Mouse (Mus musculus) forebrain, embryonic 14.5 days (tissue): Measurements from ENCODE around the gene Stard3. TPM values are rescaled to one million over a fixed set of nuclear protein-coding genes. Genes with fewer than 3 reads are reported as not detected.
A peak's percentile ranks its signal among the peaks of the same experiment; 100 is the strongest.

Experiments
- ATAC-seq: fragments of 200-750 bp; cut with Nextera tagmentation; 2 replicates; pipeline ENCODE4 v1.8.0; 2017; ENCODE audit warnings: mild to moderate bottlenecking, moderate library complexity
- DNase-seq: peaks from one replicate; pipeline ENCODE4 v3.0.0-alpha.2; 2015; ENCODE audit warnings: low spot score
- H3K27ac ChIP-seq: fragments of 300-500 bp; sonication (generic); 2 replicates; pipeline ENCODE4 v1.5.1; 2014; ENCODE audit warnings: low read depth, mild to moderate bottlenecking, control low read depth, low read length, moderate library complexity
- H3K27me3 ChIP-seq: fragments of 300-500 bp; sonication (generic); replicated peaks from 2 replicates; pipeline ENCODE4 v1.6.1; 2014; ENCODE audit warnings: low read length, control low read depth, mixed read lengths; ENCODE audit not compliant: control insufficient read depth, insufficient read depth
- H3K36me3 ChIP-seq: fragments of 300-500 bp; sonication (generic); 2 replicates; pipeline ENCODE4 v1.6.1; 2014; ENCODE audit warnings: low read length, control low read depth; ENCODE audit not compliant: control insufficient read depth, insufficient read depth
- H3K4me1 ChIP-seq: fragments of 300-500 bp; sonication (generic); 2 replicates; pipeline ENCODE4 v1.6.1; 2014; ENCODE audit warnings: antibody characterized with exemption, low read length, control low read depth; ENCODE audit not compliant: control insufficient read depth, insufficient read depth
- H3K4me2 ChIP-seq: fragments of 300-500 bp; sonication (generic); 2 replicates; pipeline ENCODE4 v1.6.1; 2014; ENCODE audit warnings: mild to moderate bottlenecking, control low read depth, low read length
- H3K4me3 ChIP-seq: fragments of 300-500 bp; sonication (generic); 2 replicates; pipeline ENCODE4 v1.5.1; 2014; ENCODE audit warnings: low read depth, low read length, control low read depth
- H3K9ac ChIP-seq: fragments of 300-500 bp; sonication (generic); 2 replicates; pipeline ENCODE4 v1.6.1; 2014; ENCODE audit warnings: mild to moderate bottlenecking, low read length, control low read depth, moderate library complexity
- H3K9me3 ChIP-seq: fragments of 300-500 bp; sonication (generic); replicated peaks from 2 replicates; pipeline ENCODE4 v1.6.1; 2016; ENCODE audit warnings: low read length, control low read depth, mixed read lengths; ENCODE audit not compliant: control insufficient read depth
- WGBS: fragments of 180-500 bp; shearing (Covaris S2); extraction: QIAGEN DNeasy Blood & Tissue Kit; methylation state at CpG from one replicate; pipeline ENCODE4 v1.1.7; 2014; 5-methylcytosine and 5-hydroxymethylcytosine counted together
- polyA plus RNA-seq: library from polyadenylated mRNA; unstranded; fragments of >200 nt; fragmentation: Nextera tagmentation; extraction: Ambion mirVana; gene quantifications from 2 replicates; pipeline ENCODE4 v1.2.1, GENCODE M21; 2014

The Stard3 gene
- polyA plus RNA-seq, 1 experiment from 2014 or later, result 43.8 TPM

- no peak for DNase-seq
- Histone ChIP-seq H3K4me2 (no peak overlapping the region), H3K4me1 (no peaks in the 10 kb centered on the region), H3K27ac (no peak overlapping the region), H3K36me3 (peaks cover 18% of the 10 kb centered on the region), H3K4me3 (no peak overlapping the region), H3K9ac (no peak overlapping the region), H3K27me3 (0 out of 2 replicates have a peak, but pooled peaks cover 7% of the 10 kb centered on the region), H3K9me3 (no peaks in the 10 kb centered on the region)
- 71% methylated on average over 20 of the region's 20 CpGs for WGBS
- ATAC-seq, result no peak
These were observed 26.0 kb downstream of the Stard3 start for GRCm38 (mm10) chr11:98384216-98384615.

GRCm38 (mm10) chr11:98384721-98385637, 26.8 kb downstream of the Stard3 start:
- no peak for DNase-seq
- ATAC-seq, result no peak
- H3K36me3 ChIP-seq, result peaks cover 10% of the 10 kb centered on the region; the same call in 1 of the 2 replicates
- WGBS, result 63% methylated on average over 8 of the region's 8 CpGs
- no peaks in the 10 kb centered on the region for H3K9me3 ChIP-seq
- 0 out of 2 replicates have a peak, but pooled peaks cover 7% of the 10 kb centered on the region for H3K27me3 ChIP-seq
- H3K4me3 ChIP-seq, result no peak overlapping the region
- no peak overlapping the region for H3K27ac ChIP-seq
- no peaks in the 10 kb centered on the region for H3K4me1 ChIP-seq
- H3K9ac ChIP-seq, result no peak overlapping the region
- no peak overlapping the region for H3K4me2 ChIP-seq

GRCm38 (mm10) chr11:98385638-98386585, 27.7 kb downstream of the Stard3 start, which contains the start of gene Pnmt:
TSS of gene Pnmt (plus strand) at chr11:98386450.
- no peak within 1 kb of the TSS for H3K4me3 ChIP-seq
- no peak for DNase-seq
- 0 out of 2 replicates have a peak, but pooled peaks cover 7% of the 10 kb centered on the region for H3K27me3 ChIP-seq
- ATAC-seq, result no peak
- H3K9me3 ChIP-seq, result no peaks in the 10 kb centered on the region
- H3K27ac ChIP-seq, result no peak within 1 kb of the TSS
- no peak within 1 kb of the TSS for H3K9ac ChIP-seq
- WGBS, result 60% methylated on average over 23 of the region's 25 CpGs
- H3K4me1 ChIP-seq, result no peaks in the 10 kb centered on the region
- peaks cover 1% of the 10 kb centered on the region; the same call in 1 of the 2 replicates for H3K36me3 ChIP-seq
- H3K4me2 ChIP-seq, result no peak within 1 kb of the TSS

GRCm38 (mm10) chr11:98386596-98386995, 28.4 kb downstream of the Stard3 start:
- Histone ChIP-seq H3K4me2 (no peak overlapping the region), H3K9me3 (no peaks in the 10 kb centered on the region), H3K27me3 (0 out of 2 replicates have a peak, but pooled peaks cover 7% of the 10 kb centered on the region), H3K4me1 (no peaks in the 10 kb centered on the region), H3K4me3 (no peak overlapping the region), H3K27ac (no peak overlapping the region), H3K36me3 (no peaks in the 10 kb centered on the region), H3K9ac (no peak overlapping the region)
- ATAC-seq, result no peak
- DNase-seq, result no peak
- WGBS, result 17% methylated on average over 24 of the region's 24 CpGs

DNA sequence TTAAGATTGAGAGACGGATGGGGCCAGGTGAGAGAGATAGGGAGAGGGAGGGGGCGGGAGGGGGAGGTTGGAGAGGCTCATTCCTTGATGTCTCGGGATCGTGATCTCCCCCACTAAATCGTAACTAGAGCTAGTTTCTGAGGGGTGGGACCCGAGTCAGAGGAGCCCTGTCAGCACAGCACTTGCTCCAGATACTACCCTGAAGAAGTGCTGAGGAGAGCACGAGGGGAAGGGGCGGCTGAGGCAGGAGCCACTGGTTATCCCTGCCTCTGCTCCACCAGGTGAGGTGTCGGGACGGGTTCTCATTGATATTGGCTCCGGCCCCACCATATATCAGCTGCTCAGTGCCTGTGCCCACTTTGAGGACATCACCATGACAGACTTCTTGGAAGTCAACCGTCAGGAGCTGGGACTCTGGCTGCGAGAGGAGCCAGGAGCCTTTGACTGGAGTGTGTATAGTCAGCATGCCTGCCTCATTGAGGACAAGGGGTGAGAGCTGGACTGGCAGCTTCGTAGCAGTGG, 28.9 kb downstream of the Stard3 start:
- Histone ChIP-seq H3K9ac (no peak overlapping the region), H3K9me3 (no peaks in the 10 kb centered on the region), H3K4me1 (no peaks in the 10 kb centered on the region), H3K36me3 (no peaks in the 10 kb centered on the region), H3K27ac (no peak overlapping the region), H3K4me3 (no peak overlapping the region), H3K27me3 (0 out of 2 replicates have a peak, but pooled peaks cover 7% of the 10 kb centered on the region), H3K4me2 (no peak overlapping the region)
- DNase-seq (no peak), ATAC-seq (no peak)
- WGBS, result 63% methylated on average over 14 of the region's 14 CpGs

- Histone ChIP-seq H3K4me3 (no peak overlapping the region), H3K4me1 (peaks cover 1% of the 10 kb centered on the region), H3K27me3 (0 out of 2 replicates have a peak, but pooled peaks cover 7% of the 10 kb centered on the region), H3K9me3 (no peaks in the 10 kb centered on the region), H3K36me3 (no peaks in the 10 kb centered on the region), H3K27ac (no peak overlapping the region), H3K4me2 (no peak overlapping the region), H3K9ac (no peak overlapping the region)
- DNase-seq, result no peak
- ATAC-seq, result no peak
- WGBS, result 74% methylated on average over 10 of the region's 10 CpGs
These were observed 30.1 kb downstream of the Stard3 start for GRCm38 (mm10) chr11:98388282-98388681.

- H3K4me2 ChIP-seq, result no peak overlapping the region
- H3K36me3 ChIP-seq, result no peaks in the 10 kb centered on the region
- H3K27me3 ChIP-seq, result 0 out of 2 replicates have a peak, but pooled peaks cover 7% of the 10 kb centered on the region
- H3K4me3 ChIP-seq, result no peak overlapping the region
- no peak overlapping the region for H3K27ac ChIP-seq
- ATAC-seq (peak; percentile 19; the same call in 1 of the 2 replicates), DNase-seq (peak; percentile 74)
- no peaks in the 10 kb centered on the region for H3K9me3 ChIP-seq
- H3K9ac ChIP-seq, result no peak overlapping the region
- peaks cover 12% of the 10 kb centered on the region for H3K4me1 ChIP-seq
- WGBS, result 24% methylated on average over 9 of the region's 9 CpGs
These were observed 31.1 kb downstream of the Stard3 start for GRCm38 (mm10) chr11:98389221-98389780.

DNA sequence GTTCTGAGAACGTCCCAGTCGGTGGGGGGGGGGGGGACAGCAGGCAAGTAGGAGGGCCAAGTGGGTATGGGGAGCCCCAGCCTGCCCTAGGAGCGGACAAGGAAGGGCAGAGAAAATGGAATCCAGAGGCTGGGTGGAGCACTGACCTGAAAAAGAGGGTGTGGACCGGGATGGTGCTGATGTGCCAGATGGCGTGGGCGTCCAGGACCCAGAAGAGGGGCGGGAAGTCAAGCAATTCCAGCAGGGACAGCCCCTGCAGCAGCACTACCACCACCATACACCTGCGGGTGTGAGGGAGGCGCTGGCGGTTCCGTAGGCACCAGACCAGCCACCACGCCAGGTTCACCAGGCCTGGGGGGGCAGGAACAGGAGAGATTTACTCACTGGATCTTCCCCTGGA, 32.0 kb downstream of the Stard3 start:
- Histone ChIP-seq H3K27me3 (0 out of 2 replicates have a peak, but pooled peaks cover 4% of the 10 kb centered on the region), H3K9ac (no peak overlapping the region), H3K4me2 (no peak overlapping the region), H3K4me3 (no peak overlapping the region), H3K36me3 (no peaks in the 10 kb centered on the region), H3K27ac (no peak overlapping the region), H3K4me1 (peaks cover 19% of the 10 kb centered on the region), H3K9me3 (no peaks in the 10 kb centered on the region)
- DNase-seq, result no peak
- no peak for ATAC-seq
- 71% methylated on average over 12 of the region's 12 CpGs for WGBS
